Mouse (Mus musculus): ENCODE data around the gene Lrmp.

- TF ChIP-seq CTCF (IDR thresholded peaks at IDR 0.05; ENCODE audit: borderline replicate concordance, insufficient read depth, low read depth, low read length), result no peak
- no peak for TF ChIP-seq POLR2A (IDR thresholded peaks at IDR 0.05; ENCODE audit: borderline replicate concordance, insufficient read depth, low read length)
These were observed 4.6 kb downstream of the Lrmp start for GRCm38 (mm10) chr6:145120086-145120485.
